Mouse (Mus musculus) frontal cortex, postnatal 25 days (tissue): Measurements from ENCODE around the gene Olfr394.
"Not testable (repeated sequence)": the region's sequence is repeated elsewhere in the genome, so short reads cannot be mapped to it uniquely, and the experiment has no call there.

Experiments used
- DNase-seq, 2 experiments: peaks; one replicate each; pipeline ENCODE4 v3.0.0; 2022; ENCODE audit warnings: low spot score in 2 of 2

Olfr394 gene

DNA sequence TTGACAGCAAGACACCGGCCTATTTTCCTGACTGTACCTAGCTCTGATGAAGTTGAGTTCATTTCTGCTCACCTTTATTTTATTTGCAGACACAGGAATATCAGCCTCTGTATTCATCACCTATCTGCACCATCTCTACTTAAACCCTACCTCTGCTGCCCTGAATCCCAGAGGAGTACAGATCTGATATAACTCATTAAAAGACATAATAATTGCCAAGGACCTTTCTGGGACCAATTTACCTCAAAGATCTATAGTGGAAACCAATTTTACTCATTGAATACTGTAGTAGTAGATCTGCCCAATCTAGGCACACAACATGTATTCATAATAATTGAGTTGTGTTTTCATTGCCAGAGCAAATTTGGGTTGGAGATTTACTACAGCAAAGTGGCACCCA, at the start of gene Olfr394:
Olfr394 (minus strand) TSS at position 101 of the 400 bp plus-strand sequence.
- no peak for DNase-seq

DNA sequence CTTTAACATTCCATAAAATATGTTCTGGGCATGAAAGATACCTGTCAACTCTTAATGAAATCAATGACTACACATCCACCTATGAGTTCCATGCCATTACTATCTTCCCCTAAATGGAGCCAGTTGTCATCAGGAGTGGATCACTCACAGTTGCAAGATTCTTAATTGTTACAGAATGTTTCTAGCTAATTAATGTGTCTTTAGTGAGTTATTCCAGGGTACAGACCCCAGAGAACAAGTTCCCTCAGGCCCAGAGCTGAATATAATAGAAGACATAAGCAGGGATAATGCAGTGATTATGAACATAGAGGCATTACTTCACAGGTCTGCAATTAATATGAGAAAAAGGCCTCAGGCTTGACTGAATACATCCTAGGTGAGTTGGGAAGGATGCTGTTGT, 45.8 kb upstream of the Olfr394 start, which contains the start of gene Olfr23:
Olfr23 (plus strand) TSS at position 301 of the 400 bp plus-strand sequence.
- DNase-seq: no peak

DNA sequence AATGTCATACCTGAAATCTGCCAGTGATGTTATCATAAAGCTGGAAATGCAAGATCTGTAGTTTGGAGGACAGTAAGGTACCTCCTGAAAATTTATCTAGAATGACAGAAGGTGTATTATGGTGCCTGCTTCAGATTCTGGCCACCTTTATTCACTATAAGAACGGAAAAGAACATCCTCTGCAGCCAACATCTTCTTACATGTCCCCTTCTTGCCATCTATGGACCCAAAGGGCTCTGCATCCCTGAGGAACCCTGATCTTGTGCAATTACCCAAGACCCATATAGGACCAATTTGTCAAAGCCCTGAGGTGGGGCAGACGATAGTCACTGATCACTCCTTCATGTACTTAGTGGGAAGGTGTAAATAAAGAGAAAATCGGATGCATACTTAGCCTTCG, 18.6 kb upstream of the Olfr394 start, which contains the start of gene Olfr395:
Olfr395 (minus strand) TSS at position 101 of the 400 bp plus-strand sequence.
- not testable (repeated sequence) for DNase-seq

DNA sequence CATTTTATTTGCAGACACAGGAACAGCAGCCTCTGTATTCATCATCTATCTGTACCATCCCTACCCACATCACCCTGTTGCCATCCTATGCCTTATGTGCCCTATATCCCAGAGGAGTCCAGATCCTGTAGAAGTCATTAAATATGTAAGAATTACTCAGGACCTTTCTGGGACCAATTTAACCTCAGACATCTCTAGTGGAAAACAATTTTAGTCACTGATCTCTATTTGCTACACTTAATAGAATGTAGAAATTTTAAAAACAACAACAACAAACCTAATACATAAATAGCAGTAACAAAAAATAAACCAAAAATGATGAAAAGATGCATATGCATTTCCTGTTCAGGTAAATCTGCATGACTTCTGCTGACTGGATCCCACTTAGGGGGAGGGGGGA, 39.2 kb downstream of the Olfr394 start, which contains the start of gene Olfr393:
Olfr393 (minus strand) TSS at position 101 of the 400 bp plus-strand sequence.
- no peak for DNase-seq
